Mouse (Mus musculus): ENCODE results near the gene Camk2d.

- TF ChIP-seq POLR2A (IDR thresholded peaks at IDR 0.05; ENCODE audit: borderline replicate concordance, control insufficient read depth, low read depth, low read length) (no peak), CTCF (IDR thresholded peaks at IDR 0.05; ENCODE audit: control insufficient read depth, insufficient read depth, low read length) (no peak)
Measured at GRCm38 (mm10) chr3:126735211-126735610, 139.1 kb downstream of the Camk2d start.
